Mouse (Mus musculus) A20 (cell line): Measurements from ENCODE around the gene Pcp4l1.
A peak's percentile ranks its signal among the peaks of the same experiment; 100 is the strongest.
"Not testable (repeated sequence)": the region's sequence is repeated elsewhere in the genome, so short reads cannot be mapped to it uniquely, and the experiment has no call there.

Experiments
- DNase-seq: peaks from one replicate; pipeline ENCODE4 v3.0.0-alpha.2; 2011; ENCODE audit warnings: low read depth, low spot score

Gene Pcp4l1

GRCm38 (mm10) chr1:171195887-171196397 is at the start of gene Pcp4l1:
Gene Pcp4l1 (minus strand): TSS chr1:171196268.
- DNase-seq = no peak

DNA sequence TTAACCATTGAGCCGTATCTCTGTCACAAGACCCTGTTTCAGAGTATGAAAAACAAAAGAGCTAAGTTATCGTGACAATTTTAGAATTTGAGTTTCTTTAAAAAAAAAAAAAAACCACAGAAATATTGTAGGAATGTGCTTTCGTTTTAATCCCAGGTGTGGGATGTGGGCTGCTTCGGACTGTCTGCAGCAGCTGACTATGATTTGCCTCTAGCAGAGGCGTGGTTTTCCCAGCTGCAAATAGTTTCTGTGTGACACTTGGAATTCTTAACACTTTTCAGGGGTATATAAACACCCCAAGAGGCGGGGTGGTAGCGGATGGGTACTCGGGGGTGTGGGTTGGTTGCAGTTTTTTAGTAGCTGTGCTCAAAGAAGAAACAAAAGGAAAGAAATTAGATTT is 49.3 kb upstream of the Pcp4l1 start:
- no peak for DNase-seq

- DNase-seq = not testable (repeated sequence)
These were observed 45.9 kb upstream of the Pcp4l1 start for GRCm38 (mm10) chr1:171241952-171242351.

DNA sequence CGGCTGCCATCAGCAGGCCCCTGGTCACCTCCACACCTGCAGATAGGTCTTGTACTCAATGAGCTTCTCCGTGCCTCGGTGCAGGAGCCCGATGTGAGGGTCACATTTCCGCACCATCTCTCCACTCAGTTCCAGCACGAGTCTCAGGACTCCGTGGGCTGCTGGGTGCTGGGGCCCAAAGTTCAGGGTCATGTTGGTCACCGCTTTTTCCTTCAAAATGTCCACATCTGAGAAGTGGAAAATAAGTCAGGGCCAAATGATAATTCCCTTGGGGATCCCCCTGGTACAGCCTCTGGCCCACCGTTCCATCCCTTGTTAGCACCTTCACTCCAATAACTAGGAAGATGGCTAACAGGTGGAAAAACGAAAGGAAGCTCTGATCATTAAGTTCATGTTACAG is 44.8 kb upstream of the Pcp4l1 start:
- no peak for DNase-seq

- DNase-seq = no peak
These were observed 44.1 kb upstream of the Pcp4l1 start for GRCm38 (mm10) chr1:171239992-171240744.

GRCm38 (mm10) chr1:171238463-171238862 is 42.4 kb upstream of the Pcp4l1 start:
- DNase-seq = peak; percentile 42

DNA sequence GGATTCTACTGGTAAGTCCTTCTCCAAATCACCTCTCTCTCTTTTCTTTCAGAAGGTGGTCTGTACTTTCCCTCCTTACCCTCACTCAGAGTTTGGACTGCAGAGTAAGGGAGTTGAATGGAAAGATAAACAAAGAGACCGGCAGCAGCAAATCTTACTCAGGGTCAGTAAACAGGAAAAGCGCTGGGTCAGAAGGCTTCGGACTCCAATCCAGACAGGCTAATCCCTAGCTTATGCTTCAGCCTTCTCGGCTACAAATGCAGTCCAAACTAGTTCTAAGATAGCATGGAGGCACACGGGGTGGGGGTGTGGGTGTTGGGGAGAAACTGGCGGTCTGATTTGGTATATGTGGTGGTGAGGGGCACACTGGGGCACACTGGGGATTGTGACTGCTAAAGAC is 41.4 kb upstream of the Pcp4l1 start:
- no peak for DNase-seq

DNA sequence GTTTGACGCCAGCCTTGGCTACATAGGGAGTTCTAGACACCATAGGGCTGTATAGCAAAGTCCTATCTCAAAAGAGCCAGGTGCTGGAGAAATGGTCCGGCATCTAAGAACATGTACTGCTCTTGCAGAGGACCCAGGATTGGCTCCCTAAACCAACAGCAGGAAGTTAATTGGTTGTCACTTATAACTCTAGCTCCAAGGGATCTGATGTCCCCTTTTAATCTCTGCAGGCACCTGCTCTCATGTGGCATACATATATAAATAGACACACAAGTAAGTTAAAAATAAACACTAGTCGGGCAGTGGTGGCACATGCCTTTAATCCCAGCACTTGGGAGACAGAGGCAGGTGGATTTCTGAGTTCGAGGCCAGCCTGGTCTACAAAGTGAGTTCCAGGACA is 39.7 kb upstream of the Pcp4l1 start:
- no peak for DNase-seq

DNA sequence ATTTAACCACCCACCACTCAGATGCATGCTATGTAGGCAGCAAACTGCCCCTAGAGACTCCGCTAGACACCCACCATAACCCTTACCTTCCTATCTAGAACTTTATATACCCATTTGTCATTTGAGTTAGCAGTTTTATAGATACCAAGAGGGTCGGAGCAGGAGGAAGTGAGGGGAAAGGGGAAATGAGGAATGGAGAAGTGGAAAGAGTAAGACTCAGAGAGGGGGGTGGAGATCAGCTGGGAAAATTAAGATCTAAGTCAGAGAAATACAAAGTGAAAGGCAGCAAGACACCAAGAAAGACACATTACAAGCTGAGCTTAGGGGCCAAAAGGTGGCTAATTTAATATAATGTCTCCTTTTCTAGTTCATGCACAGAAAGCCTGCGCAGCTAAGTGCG is 38.5 kb upstream of the Pcp4l1 start:
- DNase-seq = no peak

- DNase-seq = no peak
These were observed 38.1 kb upstream of the Pcp4l1 start, which contains the start of gene Fcer1g for GRCm38 (mm10) chr1:171234126-171234525. Gene Fcer1g (minus strand): TSS chr1:171234365.

DNA sequence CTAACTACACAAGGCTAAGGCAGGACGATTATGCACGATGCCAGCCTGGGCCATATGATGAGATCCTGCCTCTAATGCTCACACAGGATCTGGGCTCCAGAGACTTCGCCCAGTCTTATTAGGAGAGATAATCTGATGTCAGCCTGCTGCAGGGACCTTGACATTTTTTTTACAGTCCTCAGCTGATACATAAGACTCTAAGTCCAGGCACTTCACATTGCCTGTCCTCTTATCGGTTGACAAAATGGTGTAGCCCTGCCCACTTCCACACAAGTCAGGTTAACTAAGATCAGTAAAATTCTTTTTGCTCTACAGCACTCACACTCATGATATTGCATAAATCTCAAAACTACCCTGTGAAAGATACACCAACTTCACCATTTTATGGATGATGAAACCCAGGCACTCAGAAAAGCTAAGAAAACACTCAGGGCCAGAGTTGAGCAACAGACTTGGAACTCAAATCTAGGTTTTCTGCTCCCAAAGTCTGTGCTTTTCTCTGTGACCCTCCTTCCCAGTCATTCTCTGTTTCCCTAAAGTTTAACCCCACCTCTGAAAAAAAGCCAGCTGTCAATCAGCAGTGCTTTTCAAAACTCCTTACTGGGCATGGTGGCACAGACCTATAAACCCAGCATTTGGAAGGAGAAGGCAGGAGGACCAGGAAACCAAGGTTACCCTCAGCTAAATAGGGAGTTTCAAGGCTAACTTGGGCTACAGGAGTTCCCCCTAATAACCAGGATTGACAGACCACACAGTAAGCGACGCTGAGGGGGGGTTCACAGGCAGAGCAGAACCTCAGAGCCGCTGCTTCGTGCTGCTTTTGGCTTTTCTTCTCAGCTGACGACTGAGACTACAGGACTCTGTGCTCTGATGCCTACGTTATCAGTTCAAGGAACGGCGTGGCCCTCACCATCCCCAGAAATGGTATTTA is 37.0 kb upstream of the Pcp4l1 start:
- DNase-seq = no peak

DNA sequence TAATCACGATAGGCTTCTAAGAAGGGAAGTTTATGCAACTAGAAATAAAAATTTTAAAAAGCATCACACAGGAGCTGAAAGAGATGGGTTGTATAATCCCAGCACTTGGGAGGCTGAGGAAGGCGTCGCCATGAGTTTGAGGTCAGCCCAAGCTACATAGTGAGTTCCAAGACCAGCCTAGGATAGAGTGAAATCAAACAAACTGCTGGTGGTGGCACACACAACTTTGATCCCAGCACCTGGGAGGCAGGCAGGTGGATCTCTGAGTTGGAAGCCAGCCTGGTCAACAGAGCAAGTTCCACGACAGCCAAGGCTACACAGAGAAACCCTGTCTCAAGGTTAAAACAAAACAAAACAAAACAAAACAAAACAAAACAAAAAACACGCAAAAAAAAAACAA is 36.3 kb upstream of the Pcp4l1 start:
- DNase-seq = no peak

DNA sequence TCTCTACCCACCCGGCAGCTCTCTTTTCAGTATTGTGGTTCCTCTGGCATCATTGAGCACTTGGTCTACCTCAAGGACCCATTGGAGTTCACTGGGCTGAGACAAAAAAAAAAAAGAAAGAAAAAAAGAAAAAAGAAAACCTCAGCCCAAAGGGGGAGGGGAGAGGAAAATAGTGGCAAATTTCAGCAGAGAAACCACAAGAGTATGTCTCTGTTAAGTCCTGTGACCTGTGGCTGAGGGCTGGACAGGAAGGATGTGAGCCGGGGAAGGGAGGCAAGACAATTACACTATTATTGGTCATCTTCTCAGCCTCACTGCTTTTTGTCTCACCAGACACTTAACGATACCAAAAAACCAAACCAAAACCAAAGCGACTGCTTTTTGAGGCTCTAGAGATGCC is 35.8 kb upstream of the Pcp4l1 start:
- no peak for DNase-seq

GRCm38 (mm10) chr1:171230215-171230614 is 34.1 kb upstream of the Pcp4l1 start:
- no peak for DNase-seq

GRCm38 (mm10) chr1:171229750-171230149 is 33.7 kb upstream of the Pcp4l1 start:
- no peak for DNase-seq

DNA sequence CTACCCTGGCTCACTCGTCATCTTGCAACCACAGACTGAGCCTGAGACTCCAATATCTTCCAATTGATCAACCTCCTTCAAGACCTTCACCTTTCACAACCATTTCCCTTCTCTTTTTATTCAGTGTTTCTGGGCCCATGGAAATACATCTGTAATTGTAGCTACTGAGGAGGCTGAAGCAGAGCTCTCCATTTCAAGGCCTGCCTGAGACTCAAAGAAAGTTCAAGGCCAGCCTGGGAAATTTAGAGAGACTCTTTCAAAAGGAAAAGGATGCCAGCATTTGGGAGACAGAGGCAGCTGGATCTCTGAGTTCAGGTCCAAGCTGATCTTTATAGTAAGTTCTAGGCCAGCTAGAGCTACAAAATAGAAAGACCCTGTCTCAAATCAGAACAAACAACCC is 31.8 kb upstream of the Pcp4l1 start:
- DNase-seq = no peak

GRCm38 (mm10) chr1:171226780-171227179 is 30.7 kb upstream of the Pcp4l1 start:
- DNase-seq = no peak

DNA sequence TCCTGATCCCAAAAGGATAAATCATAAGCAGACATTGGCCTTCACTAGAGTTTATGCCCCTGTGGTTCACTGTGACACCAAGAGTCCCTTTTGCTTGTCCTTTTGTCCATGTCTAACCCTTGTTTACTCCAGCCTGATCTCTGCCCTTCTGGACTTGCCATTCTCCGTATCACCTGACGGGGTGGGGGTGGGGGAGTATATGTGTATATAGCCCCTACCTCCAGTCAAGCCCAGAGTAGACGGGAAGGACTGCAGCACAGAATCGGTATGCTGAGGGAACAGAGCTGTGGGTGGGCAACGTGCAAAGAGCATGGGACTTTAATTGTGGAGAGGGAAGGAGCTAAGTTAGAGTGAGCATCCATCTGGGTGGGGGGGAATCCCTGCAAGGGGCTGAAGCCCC is 28.8 kb upstream of the Pcp4l1 start, which contains the start of gene Apoa2:
TSS of gene Apoa2 (plus strand) at position 198 of the 400 bp plus-strand sequence.
- no peak for DNase-seq

- DNase-seq = no peak
These were observed 27.7 kb upstream of the Pcp4l1 start for GRCm38 (mm10) chr1:171223796-171224195.

- DNase-seq = peak; percentile 30
These were observed 27.1 kb upstream of the Pcp4l1 start for GRCm38 (mm10) chr1:171223168-171223567.

- peak; percentile 98 for DNase-seq
These were observed 26.4 kb upstream of the Pcp4l1 start, which contains the start of gene Tomm40l for GRCm38 (mm10) chr1:171222238-171223155. Gene Tomm40l (minus strand): TSS chr1:171222514.
